Mouse (Mus musculus) splenic B cell, adult 2 months (primary cell): ENCODE measurements around the gene Rtn1.

ENCODE experiments used
- DNase-seq: peaks from one replicate; pipeline ENCODE4 v3.0.0-alpha.2; 2011; ENCODE audit warnings: low read depth, low spot score
- H3K27me3 ChIP-seq: 2 replicates; pipeline ENCODE4 v1.6.1; 2012; ENCODE audit warnings: mild to moderate bottlenecking, low read length, moderate library complexity, mixed read lengths; ENCODE audit not compliant: control insufficient read depth, poor library complexity, insufficient read depth, severe bottlenecking
- H3K36me3 ChIP-seq: 2 replicates; pipeline ENCODE4 v1.6.1; 2012; ENCODE audit warnings: mild to moderate bottlenecking, low read length, moderate library complexity, mixed read lengths; ENCODE audit not compliant: control insufficient read depth, poor library complexity, insufficient read depth, severe bottlenecking

Gene Rtn1

DNA sequence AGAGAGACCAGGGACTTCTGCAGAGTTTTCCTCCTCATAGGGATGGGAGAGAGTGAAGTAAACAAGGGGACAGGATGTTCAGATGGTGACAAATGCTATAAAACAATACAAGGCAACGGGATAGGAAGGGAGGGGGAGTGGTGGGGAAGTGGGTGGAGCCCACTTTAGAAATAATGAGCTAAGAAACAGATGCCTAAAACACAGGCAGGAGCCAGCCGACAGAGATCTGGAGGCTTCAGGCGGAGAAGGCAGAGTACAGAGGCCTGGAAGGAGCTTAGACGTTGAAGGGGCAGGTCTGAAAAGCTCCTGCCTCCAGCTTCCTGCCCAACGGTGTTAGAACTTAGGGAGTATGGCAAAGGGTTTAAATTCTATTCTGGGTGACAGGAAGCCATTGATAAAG is 195.3 kb downstream of the Rtn1 start:
- Histone ChIP-seq H3K36me3 (no peaks in the 10 kb centered on the region), H3K27me3 (no peaks in the 10 kb centered on the region)
- DNase-seq: no peak

DNA sequence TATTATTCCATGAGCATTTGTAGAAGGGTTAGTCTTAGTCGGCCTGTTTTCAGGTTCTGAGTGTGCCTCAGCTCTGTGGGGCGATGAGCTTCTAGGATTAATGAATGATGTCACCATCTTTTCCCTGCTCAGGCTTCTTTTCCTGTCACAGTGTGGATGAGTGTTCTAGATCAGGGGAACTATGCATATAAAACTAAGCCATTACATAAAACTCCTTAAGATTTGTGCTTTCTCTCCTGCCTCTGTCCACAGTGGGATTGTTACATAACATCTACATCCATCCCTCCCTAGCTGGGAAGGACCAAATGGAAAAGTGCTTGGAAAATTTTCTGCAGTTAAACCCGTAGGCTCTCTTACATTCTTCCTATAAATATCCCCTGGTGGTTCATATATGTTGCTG is 208.0 kb downstream of the Rtn1 start:
- no peaks in the 10 kb centered on the region for H3K36me3 ChIP-seq
- H3K27me3 ChIP-seq: no peaks in the 10 kb centered on the region
- no peak for DNase-seq

- Histone ChIP-seq H3K36me3 (no peaks in the 10 kb centered on the region), H3K27me3 (no peaks in the 10 kb centered on the region)
- no peak for DNase-seq
These were observed 210.8 kb downstream of the Rtn1 start for GRCm38 (mm10) chr12:72197925-72198486.

DNA sequence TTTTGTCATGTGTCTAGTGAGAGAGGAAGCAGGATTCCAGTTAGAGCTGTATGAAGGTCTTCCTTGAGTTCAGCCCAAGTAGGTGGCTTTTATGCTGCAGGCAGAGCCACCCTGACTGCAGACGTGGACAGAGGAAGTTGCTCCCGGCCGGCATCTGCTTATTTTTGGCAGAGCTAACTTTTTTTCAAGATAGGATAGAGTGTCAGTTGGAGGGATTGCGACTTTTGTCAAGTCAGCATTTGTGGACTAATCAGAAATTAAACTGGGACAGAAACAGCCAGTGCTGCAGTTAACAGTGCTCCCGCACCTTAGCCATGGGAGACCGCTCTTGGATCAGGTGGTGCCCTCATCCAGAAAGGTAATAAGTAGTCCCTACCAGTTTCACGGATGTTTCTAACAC is 211.4 kb downstream of the Rtn1 start:
- Histone ChIP-seq H3K27me3 (no peaks in the 10 kb centered on the region), H3K36me3 (no peaks in the 10 kb centered on the region)
- no peak for DNase-seq

GRCm38 (mm10) chr12:72184929-72185328 is 223.9 kb downstream of the Rtn1 start, which contains the start of gene Ccdc175:
Ccdc175 (minus strand) TSS chr12:72185029.
- DNase-seq: no peak
- Histone ChIP-seq H3K27me3 (no peaks in the 10 kb centered on the region), H3K36me3 (no peaks in the 10 kb centered on the region)

GRCm38 (mm10) chr12:72179561-72179960 is 229.3 kb downstream of the Rtn1 start:
- Histone ChIP-seq H3K36me3 (no peaks in the 10 kb centered on the region), H3K27me3 (no peaks in the 10 kb centered on the region)
- no peak for DNase-seq

- no peak for DNase-seq
- no peaks in the 10 kb centered on the region for H3K36me3 ChIP-seq
- H3K27me3 ChIP-seq: no peaks in the 10 kb centered on the region
These were observed 230.5 kb downstream of the Rtn1 start for GRCm38 (mm10) chr12:72178322-72178721.
